Mouse (Mus musculus): ENCODE data around the gene Exoc4.

DNA sequence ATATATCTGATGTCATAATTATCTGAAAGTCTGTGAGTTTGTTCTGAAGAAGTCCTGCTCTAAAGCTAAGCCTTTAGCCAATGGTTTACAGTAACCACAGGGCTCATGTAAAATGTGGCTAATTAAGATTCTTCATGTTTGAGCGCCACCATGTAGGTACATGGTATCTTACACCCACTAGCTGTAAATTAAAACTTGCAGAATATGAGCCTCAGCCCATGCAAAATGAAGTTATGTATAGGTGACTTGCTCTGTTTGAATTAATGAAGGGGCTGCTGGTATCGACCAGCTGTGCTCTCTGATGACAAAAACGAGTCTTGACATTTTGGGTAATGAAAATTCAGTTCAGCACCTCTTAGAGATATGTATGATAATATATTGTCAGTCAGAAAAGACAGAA lies 216.0 kb downstream of the Exoc4 start:
- no peak for TF ChIP-seq CTCF (IDR thresholded peaks at IDR 0.05)
- no peak for TF ChIP-seq EP300 (IDR thresholded peaks at IDR 0.05)

Measured in lung, postnatal 0 days (tissue).